Mouse (Mus musculus) bone marrow macrophage, adult 2 months (primary cell): ENCODE measurements around the gene A930002H24Rik.

Experiments used
- CTCF ChIP-seq: IDR thresholded peaks from 2 replicates; pipeline ENCODE4 v1.5.1; 2012; ENCODE audit warnings: low read depth, mild to moderate bottlenecking, low read length, moderate library complexity
- POLR2A ChIP-seq: IDR thresholded peaks from 2 replicates; pipeline ENCODE4 v1.6.1; 2012; ENCODE audit warnings: mild to moderate bottlenecking, low read depth, low read length, borderline replicate concordance

- TF ChIP-seq CTCF (no peak), POLR2A (no peak)
Measured at GRCm38 (mm10) chr17:63895829-63896228, 32.2 kb upstream of the A930002H24Rik start.
